Mouse (Mus musculus) forebrain, embryonic 13.5 days (tissue): Measurements from ENCODE around the gene Tmem132c. TPM values are rescaled to one million over a fixed set of nuclear protein-coding genes. Genes with fewer than 3 reads are reported as not detected.

Experiments used
- ATAC-seq: fragments of 200-750 bp; cut with Nextera tagmentation; 2 replicates; pipeline ENCODE4 v1.8.0; 2017
- H3K27ac ChIP-seq: fragments of 300-500 bp; sonication (generic); 2 replicates; pipeline ENCODE4 v1.5.1; 2015; ENCODE audit warnings: inconsistent platforms, mild to moderate bottlenecking, moderate library complexity
- H3K27me3 ChIP-seq: fragments of 300-500 bp; sonication (generic); 2 replicates; pipeline ENCODE4 v1.6.1; 2015; ENCODE audit warnings: mild to moderate bottlenecking, inconsistent platforms
- H3K36me3 ChIP-seq: fragments of 300-500 bp; sonication (generic); 2 replicates; pipeline ENCODE4 v1.6.1; 2015; ENCODE audit warnings: mild to moderate bottlenecking, inconsistent platforms; ENCODE audit not compliant: poor library complexity, severe bottlenecking
- H3K4me1 ChIP-seq: fragments of 300-500 bp; sonication (generic); 2 replicates; pipeline ENCODE4 v1.6.1; 2015; ENCODE audit warnings: inconsistent platforms
- H3K4me2 ChIP-seq: fragments of 300-500 bp; sonication (generic); 2 replicates; pipeline ENCODE4 v1.6.1; 2015; ENCODE audit warnings: inconsistent platforms, mild to moderate bottlenecking, moderate library complexity
- H3K4me3 ChIP-seq: fragments of 300-500 bp; sonication (generic); 2 replicates; pipeline ENCODE4 v1.5.1; 2015; ENCODE audit warnings: mild to moderate bottlenecking, inconsistent platforms
- H3K9ac ChIP-seq: fragments of 300-500 bp; sonication (generic); 2 replicates; pipeline ENCODE4 v1.6.1; 2015; ENCODE audit warnings: mild to moderate bottlenecking, inconsistent platforms
- H3K9me3 ChIP-seq: fragments of 300-500 bp; sonication (generic); replicated peaks from 2 replicates; pipeline ENCODE4 v1.6.1; 2016; ENCODE audit warnings: inconsistent platforms
- WGBS: fragments of 180-500 bp; shearing (Covaris S2); methylation state at CpG from one replicate; pipeline ENCODE4 v1.1.7; 2015; 5-methylcytosine and 5-hydroxymethylcytosine counted together
- polyA plus RNA-seq: library from polyadenylated mRNA; unstranded; fragments of >200 nt; fragmentation: Nextera tagmentation; extraction: Ambion mirVana; gene quantifications from 2 replicates; pipeline ENCODE4 v1.2.1, GENCODE M21; 2015

Tmem132c gene
- polyA plus RNA-seq, 1 experiment from 2014 or later, result 6.0 TPM

DNA sequence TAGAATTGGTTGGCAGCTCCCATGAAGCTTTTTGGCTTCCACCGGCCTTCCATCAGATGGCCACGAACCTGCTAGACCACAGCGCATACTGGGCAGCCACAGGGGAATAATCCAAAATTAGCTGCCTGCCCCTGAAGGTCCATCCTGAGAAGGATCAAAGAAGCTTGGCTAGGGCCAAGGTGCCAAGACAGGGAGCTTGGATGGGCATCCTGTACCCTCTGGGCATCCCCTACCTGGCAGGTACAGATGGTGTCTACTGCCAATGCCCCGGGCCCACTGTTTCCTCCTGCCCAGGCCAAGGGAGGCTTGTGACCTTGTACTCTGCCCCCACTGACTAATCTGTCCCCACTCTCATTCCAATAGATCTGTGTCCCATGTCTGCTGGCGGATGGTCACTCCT lies 195.2 kb downstream of the Tmem132c start:
- Histone ChIP-seq H3K9ac (no peak overlapping the region), H3K4me1 (peaks cover 3% of the 10 kb centered on the region), H3K4me2 (no peak overlapping the region), H3K36me3 (no peaks in the 10 kb centered on the region), H3K4me3 (no peak overlapping the region), H3K27me3 (no peaks in the 10 kb centered on the region), H3K9me3 (peaks cover 6% of the 10 kb centered on the region; the same call in 1 of the 2 replicates), H3K27ac (no peak overlapping the region)
- ATAC-seq, result no peak
- WGBS, result 95% methylated on average over 5 of the region's 5 CpGs

DNA sequence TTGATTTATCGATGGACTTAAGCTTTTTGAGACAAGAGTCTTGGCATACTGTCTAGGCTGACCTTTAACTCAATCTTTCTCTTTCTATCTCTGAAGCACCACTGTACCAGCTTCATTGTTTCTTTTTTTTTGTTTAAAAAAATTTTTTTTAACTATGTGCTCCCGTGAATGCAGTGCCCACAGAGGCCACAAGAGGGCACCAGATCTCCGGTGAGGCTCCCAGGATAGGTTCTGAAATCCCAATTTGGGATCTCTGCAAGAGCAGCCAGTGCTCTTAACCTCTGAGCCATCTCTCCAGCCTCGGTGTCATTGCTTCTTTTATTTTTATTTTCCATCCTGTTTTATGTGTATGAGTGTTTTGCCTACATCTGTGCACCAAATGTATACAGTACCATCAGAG lies 197.0 kb downstream of the Tmem132c start:
- H3K9ac ChIP-seq, result no peak overlapping the region
- peaks cover 9% of the 10 kb centered on the region for H3K4me1 ChIP-seq
- H3K27me3 ChIP-seq, result no peaks in the 10 kb centered on the region
- ATAC-seq, result no peak
- H3K27ac ChIP-seq, result no peak overlapping the region
- H3K36me3 ChIP-seq, result no peaks in the 10 kb centered on the region
- H3K4me2 ChIP-seq, result no peak overlapping the region
- H3K4me3 ChIP-seq, result no peak overlapping the region
- H3K9me3 ChIP-seq, result peaks cover 6% of the 10 kb centered on the region; the same call in 1 of the 2 replicates
- 89% methylated on average over 4 of the region's 4 CpGs for whole genome bisulfite sequencing

GRCm38 (mm10) chr5:127441963-127442362 lies 200.4 kb downstream of the Tmem132c start:
- Histone ChIP-seq H3K4me2 (no peak overlapping the region), H3K27me3 (no peaks in the 10 kb centered on the region), H3K36me3 (no peaks in the 10 kb centered on the region), H3K9me3 (peaks cover 6% of the 10 kb centered on the region; the same call in 1 of the 2 replicates), H3K9ac (no peak overlapping the region), H3K4me3 (no peak overlapping the region), H3K27ac (peak overlapping the region; percentile 25; the same call in 1 of the 2 replicates), H3K4me1 (peaks cover 9% of the 10 kb centered on the region)
- WGBS, result 21% methylated on average over 10 of the region's 10 CpGs
- no peak for ATAC-seq

GRCm38 (mm10) chr5:127453580-127453979 lies 212.0 kb downstream of the Tmem132c start:
- 29% methylated on average over 4 of the region's 4 CpGs for WGBS
- no peaks in the 10 kb centered on the region for H3K4me1 ChIP-seq
- H3K9ac ChIP-seq, result no peak overlapping the region
- H3K4me2 ChIP-seq, result no peak overlapping the region
- no peaks in the 10 kb centered on the region for H3K36me3 ChIP-seq
- H3K27ac ChIP-seq, result no peak overlapping the region
- ATAC-seq, result no peak
- H3K27me3 ChIP-seq, result no peaks in the 10 kb centered on the region
- H3K4me3 ChIP-seq, result no peak overlapping the region
- H3K9me3 ChIP-seq, result peaks cover 7% of the 10 kb centered on the region; the same call in 1 of the 2 replicates

GRCm38 (mm10) chr5:127454068-127454467 lies 212.5 kb downstream of the Tmem132c start:
- Histone ChIP-seq H3K4me2 (no peak overlapping the region), H3K9me3 (peaks cover 3% of the 10 kb centered on the region; the same call in 1 of the 2 replicates), H3K36me3 (no peaks in the 10 kb centered on the region), H3K4me1 (no peaks in the 10 kb centered on the region), H3K9ac (no peak overlapping the region), H3K27me3 (no peaks in the 10 kb centered on the region), H3K27ac (no peak overlapping the region), H3K4me3 (no peak overlapping the region)
- 73% methylated on average over 7 of the region's 7 CpGs for WGBS
- no peak for ATAC-seq

DNA sequence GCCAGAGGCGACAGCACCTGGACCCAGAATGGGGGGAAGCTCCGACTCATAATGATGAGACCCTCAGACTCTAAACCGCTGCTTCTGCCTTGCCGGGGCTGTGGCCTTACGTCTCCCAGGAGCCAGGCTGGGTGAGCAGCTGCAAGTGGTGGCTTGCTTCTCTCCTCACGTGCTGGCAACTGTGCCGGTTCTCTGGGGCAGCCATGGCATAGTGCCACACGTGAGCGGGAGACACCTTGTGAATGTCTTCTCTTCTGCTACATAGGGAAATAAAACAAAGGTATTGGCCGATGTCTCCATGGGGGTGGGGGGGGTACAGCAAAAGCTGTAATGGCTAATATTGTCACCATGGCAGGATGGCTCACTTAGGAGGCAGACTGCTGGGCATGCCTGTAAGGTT lies 214.5 kb downstream of the Tmem132c start:
- no peak overlapping the region for H3K27ac ChIP-seq
- no peaks in the 10 kb centered on the region for H3K36me3 ChIP-seq
- no peak overlapping the region for H3K4me2 ChIP-seq
- no peaks in the 10 kb centered on the region for H3K4me1 ChIP-seq
- no peaks in the 10 kb centered on the region for H3K27me3 ChIP-seq
- no peak for ATAC-seq
- H3K9ac ChIP-seq, result no peak overlapping the region
- WGBS, result 87% methylated on average over 10 of the region's 10 CpGs
- no peak overlapping the region for H3K4me3 ChIP-seq
- no peaks in the 10 kb centered on the region for H3K9me3 ChIP-seq

DNA sequence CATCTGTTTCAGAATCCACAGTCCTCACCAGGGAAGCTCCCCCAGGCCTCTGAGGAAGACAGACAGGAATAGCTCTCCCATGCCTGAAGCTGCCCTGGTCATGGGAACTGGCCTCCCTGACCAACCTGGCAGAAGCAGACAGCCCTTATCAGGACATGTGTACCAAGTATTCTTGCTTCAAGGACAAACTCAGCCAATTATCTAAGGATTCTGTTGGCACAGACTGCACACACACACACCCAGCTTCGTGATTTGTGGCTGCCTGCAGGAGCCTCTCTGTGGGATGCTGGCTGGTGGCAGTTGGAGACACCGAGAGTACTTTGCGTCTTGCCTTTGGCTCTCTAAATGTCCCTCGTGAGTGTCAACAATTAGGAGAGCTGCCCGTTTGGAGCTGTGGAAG lies 226.5 kb downstream of the Tmem132c start:
- no peaks in the 10 kb centered on the region; the same call in 1 of the 2 replicates for H3K4me1 ChIP-seq
- H3K9me3 ChIP-seq, result no peaks in the 10 kb centered on the region
- no peak overlapping the region for H3K4me3 ChIP-seq
- no peak overlapping the region for H3K4me2 ChIP-seq
- no peak overlapping the region for H3K27ac ChIP-seq
- 42% methylated on average over 5 of the region's 5 CpGs for WGBS
- no peak for ATAC-seq
- H3K27me3 ChIP-seq, result no peaks in the 10 kb centered on the region
- H3K9ac ChIP-seq, result no peak overlapping the region
- no peaks in the 10 kb centered on the region for H3K36me3 ChIP-seq

DNA sequence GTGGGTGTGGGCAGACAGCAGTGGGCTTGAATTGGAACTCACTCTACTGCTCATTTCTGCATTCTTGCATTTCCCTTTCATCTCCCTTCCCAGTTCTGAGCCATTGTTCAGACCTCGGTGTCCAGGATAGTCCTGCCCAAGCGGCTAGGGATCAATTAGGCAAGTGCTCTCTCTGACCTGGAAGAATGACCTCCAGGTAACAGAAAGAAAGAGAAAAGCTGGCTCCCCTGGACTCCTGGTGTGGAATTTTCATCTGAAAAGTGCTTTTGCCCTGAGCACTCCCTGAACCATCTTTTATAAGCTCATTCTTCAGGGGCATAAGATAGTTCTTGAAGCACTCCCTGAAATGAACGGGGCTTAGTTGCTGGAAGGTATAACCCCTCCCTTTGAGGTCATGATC lies 228.7 kb downstream of the Tmem132c start:
- no peak overlapping the region for H3K27ac ChIP-seq
- H3K27me3 ChIP-seq, result no peaks in the 10 kb centered on the region
- H3K4me3 ChIP-seq, result no peak overlapping the region
- no peaks in the 10 kb centered on the region; the same call in 1 of the 2 replicates for H3K4me1 ChIP-seq
- 8% methylated on average over 3 of the region's 3 CpGs for WGBS
- ATAC-seq, result no peak
- H3K9me3 ChIP-seq, result no peaks in the 10 kb centered on the region
- no peak overlapping the region for H3K4me2 ChIP-seq
- H3K36me3 ChIP-seq, result no peaks in the 10 kb centered on the region
- no peak overlapping the region for H3K9ac ChIP-seq

GRCm38 (mm10) chr5:127471902-127472301 lies 230.3 kb downstream of the Tmem132c start:
- H3K36me3 ChIP-seq, result no peaks in the 10 kb centered on the region
- 68% methylated on average over 5 of the region's 5 CpGs for WGBS
- no peak overlapping the region for H3K27ac ChIP-seq
- no peaks in the 10 kb centered on the region for H3K27me3 ChIP-seq
- no peak for ATAC-seq
- H3K9me3 ChIP-seq, result no peaks in the 10 kb centered on the region
- no peaks in the 10 kb centered on the region; the same call in 1 of the 2 replicates for H3K4me1 ChIP-seq
- no peak overlapping the region for H3K4me3 ChIP-seq
- H3K9ac ChIP-seq, result no peak overlapping the region
- no peak overlapping the region for H3K4me2 ChIP-seq

DNA sequence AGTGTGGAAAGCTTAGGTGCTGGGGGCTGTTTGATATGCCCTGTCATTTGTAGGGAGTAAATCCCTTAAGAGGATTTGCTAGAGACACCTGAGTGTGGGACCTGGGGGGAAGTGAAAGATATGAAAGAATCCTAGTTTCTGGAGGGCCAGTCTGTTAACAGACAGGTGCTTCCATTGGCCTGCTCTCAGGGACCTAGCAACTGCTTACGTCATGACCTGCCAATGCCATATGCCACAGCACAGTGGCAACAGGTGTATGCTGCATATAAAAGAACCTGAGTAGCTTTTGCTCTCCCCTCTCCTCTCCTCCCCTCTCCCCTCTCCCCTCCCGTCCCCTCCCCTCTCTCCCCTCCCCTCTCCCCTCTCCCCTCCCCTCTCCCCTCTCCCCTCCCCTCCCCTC lies 232.1 kb downstream of the Tmem132c start:
- H3K27ac ChIP-seq, result no peak overlapping the region
- ATAC-seq, result no peak
- H3K9me3 ChIP-seq, result no peaks in the 10 kb centered on the region
- no peak overlapping the region for H3K4me3 ChIP-seq
- H3K4me2 ChIP-seq, result no peak overlapping the region
- no peaks in the 10 kb centered on the region for H3K36me3 ChIP-seq
- no peaks in the 10 kb centered on the region for H3K27me3 ChIP-seq
- WGBS, result 61% methylated on average over 1 of the region's 2 CpGs
- peaks cover 16% of the 10 kb centered on the region for H3K4me1 ChIP-seq
- no peak overlapping the region for H3K9ac ChIP-seq

DNA sequence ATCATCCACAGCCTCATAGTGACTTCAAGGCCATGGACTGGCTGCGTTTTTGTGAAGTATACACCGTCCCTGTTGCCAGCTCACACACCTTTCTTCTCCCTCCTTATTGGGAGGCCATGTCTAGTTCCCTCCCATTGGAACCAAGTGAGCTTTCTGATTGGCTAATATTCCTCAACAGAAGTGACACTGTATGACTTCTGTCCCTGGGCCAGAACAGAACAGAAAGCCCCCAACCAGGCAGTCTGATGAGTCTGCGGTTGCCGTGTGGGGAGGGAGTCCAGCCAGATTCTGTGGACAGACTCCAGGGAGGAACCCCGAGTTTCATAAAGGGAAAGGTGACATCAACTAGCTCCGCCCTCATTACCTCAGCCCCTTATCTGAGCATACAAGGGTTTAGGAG lies 233.2 kb downstream of the Tmem132c start:
- Histone ChIP-seq H3K27ac (no peak overlapping the region), H3K4me1 (peaks cover 23% of the 10 kb centered on the region), H3K4me3 (no peak overlapping the region), H3K4me2 (no peak overlapping the region), H3K9ac (no peak overlapping the region), H3K36me3 (no peaks in the 10 kb centered on the region), H3K9me3 (no peaks in the 10 kb centered on the region), H3K27me3 (no peaks in the 10 kb centered on the region; the same call in 1 of the 2 replicates)
- WGBS, result 86% methylated on average over 6 of the region's 6 CpGs
- ATAC-seq, result no peak

- Histone ChIP-seq H3K4me1 (peaks cover 23% of the 10 kb centered on the region), H3K27ac (no peak overlapping the region), H3K9me3 (no peaks in the 10 kb centered on the region), H3K4me3 (no peak overlapping the region), H3K36me3 (no peaks in the 10 kb centered on the region), H3K4me2 (peak overlapping the region; percentile 24; the same call in 1 of the 2 replicates), H3K9ac (no peak overlapping the region), H3K27me3 (no peaks in the 10 kb centered on the region; the same call in 1 of the 2 replicates)
- ATAC-seq, result no peak
- 19% methylated on average over 9 of the region's 9 CpGs for WGBS
Measured at GRCm38 (mm10) chr5:127477790-127478189, 236.2 kb downstream of the Tmem132c start.

- H3K4me2 ChIP-seq, result no peak overlapping the region
- H3K27ac ChIP-seq, result no peak overlapping the region
- no peak for ATAC-seq
- H3K27me3 ChIP-seq, result no peaks in the 10 kb centered on the region; the same call in 1 of the 2 replicates
- WGBS, result 13% methylated on average over 11 of the region's 11 CpGs
- H3K9ac ChIP-seq, result no peak overlapping the region
- H3K9me3 ChIP-seq, result no peaks in the 10 kb centered on the region
- H3K36me3 ChIP-seq, result no peaks in the 10 kb centered on the region
- H3K4me1 ChIP-seq, result peaks cover 23% of the 10 kb centered on the region
- no peak overlapping the region for H3K4me3 ChIP-seq
Measured at GRCm38 (mm10) chr5:127478322-127478721, 236.7 kb downstream of the Tmem132c start.
